Mouse (Mus musculus): ENCODE results near the gene Nbl1. TPM values are rescaled to one million over a fixed set of nuclear protein-coding genes. Genes with fewer than 3 reads are reported as not detected.

The Nbl1 gene
- polyA plus RNA-seq, 1 experiment = 0.03 TPM

- no peaks in the 10 kb centered on the region for H3K36me3 ChIP-seq (ENCODE audit: control insufficient read depth)
- peaks cover 2% of the 10 kb centered on the region; the same call in 1 of the 2 replicates for H3K27me3 ChIP-seq (ENCODE audit: control insufficient read depth)
- no peak for TF ChIP-seq GATA1 (IDR thresholded peaks at IDR 0.05; ENCODE audit: low read length)
- no peak for TF ChIP-seq TAL1 (IDR thresholded peaks at IDR 0.05; ENCODE audit: low read length)
- H3K4me1 ChIP-seq (ENCODE audit: control insufficient read depth) = no peaks in the 10 kb centered on the region
- no peak overlapping the region for H3K4me3 ChIP-seq (replicated peaks)
- peaks cover 5% of the 10 kb centered on the region for H3K9me3 ChIP-seq (ENCODE audit: control insufficient read depth, low read length)
Observed at GRCm38 (mm10) chr4:139042611-139043010, 50.2 kb downstream of the Nbl1 start.

GRCm38 (mm10) chr4:139040084-139040839 lies 52.5 kb downstream of the Nbl1 start:
- H3K9me3 ChIP-seq (ENCODE audit: control insufficient read depth, low read length) = peaks cover 12% of the 10 kb centered on the region
- peaks cover 2% of the 10 kb centered on the region; the same call in 1 of the 2 replicates for H3K27me3 ChIP-seq (ENCODE audit: control insufficient read depth)
- TF ChIP-seq GATA1 (IDR thresholded peaks at IDR 0.05; ENCODE audit: low read length) = no peak
- TF ChIP-seq TAL1 (IDR thresholded peaks at IDR 0.05; ENCODE audit: low read length) = no peak
- H3K4me1 ChIP-seq (ENCODE audit: control insufficient read depth) = no peaks in the 10 kb centered on the region
- no peaks in the 10 kb centered on the region for H3K36me3 ChIP-seq (ENCODE audit: control insufficient read depth)
- no peak overlapping the region for H3K4me3 ChIP-seq (replicated peaks)

DNA sequence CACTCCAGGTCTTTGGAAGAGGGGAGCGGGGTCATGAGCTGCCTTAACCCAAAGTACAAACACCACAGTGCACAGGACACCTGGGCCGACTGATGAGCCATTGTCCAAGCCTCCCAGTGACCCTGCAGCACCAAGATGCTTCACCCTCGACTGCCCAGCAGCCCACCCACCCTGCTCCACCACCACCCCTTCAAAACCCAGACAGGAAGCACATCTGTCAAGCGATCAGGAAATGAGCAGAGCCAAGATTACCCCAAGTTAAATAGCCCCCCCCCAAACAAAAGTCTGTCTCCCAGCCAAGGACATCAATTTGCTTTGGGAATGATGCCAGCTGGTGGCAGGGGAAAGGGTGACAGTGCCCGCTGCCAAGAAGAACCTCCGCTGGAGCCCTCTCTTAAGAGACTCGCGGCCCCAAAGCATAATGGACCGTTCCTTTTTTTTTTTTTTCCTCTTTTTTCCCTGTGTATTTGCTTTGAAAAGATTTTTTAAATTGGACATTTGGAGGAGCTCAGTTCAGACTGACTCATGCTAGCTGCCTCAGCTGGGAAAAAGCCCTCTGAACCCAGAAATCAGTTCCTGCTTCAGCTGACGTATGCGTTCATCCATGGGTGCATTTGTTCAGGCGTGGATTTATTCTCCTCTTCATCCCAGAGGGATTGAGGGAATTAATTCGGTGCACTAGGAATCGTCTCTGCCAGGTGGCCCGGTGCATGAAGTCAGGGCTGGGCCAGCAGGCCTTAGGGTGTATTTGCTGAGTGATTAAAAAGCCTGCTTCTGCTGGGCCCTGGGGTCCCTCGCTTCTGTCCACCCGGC lies 54.8 kb downstream of the Nbl1 start:
- TF ChIP-seq GATA1 (IDR thresholded peaks at IDR 0.05; ENCODE audit: low read length) (no peak), TAL1 (IDR thresholded peaks at IDR 0.05; ENCODE audit: low read length) (no peak)
- Histone ChIP-seq H3K27me3 (ENCODE audit: control insufficient read depth) (peaks cover 2% of the 10 kb centered on the region; the same call in 1 of the 2 replicates), H3K9me3 (ENCODE audit: control insufficient read depth, low read length) (peaks cover 7% of the 10 kb centered on the region), H3K4me1 (ENCODE audit: control insufficient read depth) (no peaks in the 10 kb centered on the region), H3K36me3 (ENCODE audit: control insufficient read depth) (no peaks in the 10 kb centered on the region), H3K4me3 (replicated peaks) (no peak overlapping the region)

GRCm38 (mm10) chr4:139035799-139036198 lies 57.0 kb downstream of the Nbl1 start:
- Histone ChIP-seq H3K9me3 (ENCODE audit: control insufficient read depth, low read length) (peaks cover 7% of the 10 kb centered on the region), H3K27me3 (ENCODE audit: control insufficient read depth) (peaks cover 2% of the 10 kb centered on the region; the same call in 1 of the 2 replicates)
- TF ChIP-seq TAL1 (IDR thresholded peaks at IDR 0.05; ENCODE audit: low read length) = no peak
- TF ChIP-seq GATA1 (IDR thresholded peaks at IDR 0.05; ENCODE audit: low read length) = no peak

DNA sequence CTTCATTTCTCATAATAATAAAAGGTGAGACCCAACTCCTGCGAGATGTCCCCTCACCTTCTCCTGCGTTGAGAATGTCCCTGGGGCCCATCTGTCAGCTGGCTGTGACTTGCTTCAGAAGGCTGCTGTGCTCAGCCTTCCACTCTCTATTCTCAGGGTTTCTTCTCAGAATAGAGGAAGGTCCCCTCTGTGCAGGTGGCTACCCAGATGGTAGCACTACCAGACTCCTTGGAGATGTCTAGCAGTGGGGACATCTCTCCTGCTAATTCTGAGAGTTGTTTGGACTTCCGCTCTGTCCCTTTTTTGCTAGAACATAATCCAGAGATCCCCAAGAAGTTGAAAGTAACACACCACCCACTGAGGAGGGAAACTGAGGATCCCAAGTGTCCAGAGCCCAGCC lies 57.9 kb downstream of the Nbl1 start:
- Histone ChIP-seq H3K27me3 (ENCODE audit: control insufficient read depth) (no peaks in the 10 kb centered on the region; the same call in 1 of the 2 replicates), H3K9me3 (ENCODE audit: control insufficient read depth, low read length) (peaks cover 7% of the 10 kb centered on the region), H3K4me3 (replicated peaks) (no peak overlapping the region), H3K4me1 (ENCODE audit: control insufficient read depth) (no peaks in the 10 kb centered on the region), H3K36me3 (ENCODE audit: control insufficient read depth) (no peaks in the 10 kb centered on the region)
- no peak for TF ChIP-seq GATA1 (IDR thresholded peaks at IDR 0.05; ENCODE audit: low read length)
- TF ChIP-seq TAL1 (IDR thresholded peaks at IDR 0.05; ENCODE audit: low read length) = no peak

More at GRCm38 (mm10) chr4:139035799-139036198, 57.0 kb downstream of the Nbl1 start:
- H3K4me3 ChIP-seq (replicated peaks) = no peak overlapping the region
- no peaks in the 10 kb centered on the region for H3K36me3 ChIP-seq (ENCODE audit: control insufficient read depth)
- H3K4me1 ChIP-seq (ENCODE audit: control insufficient read depth) = no peaks in the 10 kb centered on the region

DNA sequence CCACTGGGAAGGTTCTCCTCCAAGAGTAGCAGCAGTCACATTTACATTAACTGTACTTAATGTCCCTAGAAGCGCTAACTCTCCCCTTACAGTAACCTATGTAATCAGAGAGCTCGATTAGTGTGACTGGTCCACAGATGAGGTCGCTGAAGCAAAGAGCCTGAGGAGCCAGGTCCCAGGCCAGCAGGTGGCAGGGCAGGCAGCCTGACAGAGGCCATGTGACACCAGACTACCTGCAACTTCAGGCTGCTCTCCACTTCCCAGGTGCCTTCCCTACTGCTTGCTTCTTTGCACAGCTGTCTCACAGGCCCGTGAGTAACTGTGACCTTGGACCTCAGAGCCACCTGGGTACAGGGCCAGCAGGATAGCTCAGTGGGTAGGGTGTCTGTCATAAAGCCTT lies 58.3 kb downstream of the Nbl1 start:
- Histone ChIP-seq H3K4me3 (replicated peaks) (no peak overlapping the region), H3K4me1 (ENCODE audit: control insufficient read depth) (no peaks in the 10 kb centered on the region), H3K36me3 (ENCODE audit: control insufficient read depth) (no peaks in the 10 kb centered on the region), H3K9me3 (ENCODE audit: control insufficient read depth, low read length) (peaks cover 7% of the 10 kb centered on the region), H3K27me3 (ENCODE audit: control insufficient read depth) (no peaks in the 10 kb centered on the region)
- TF ChIP-seq TAL1 (IDR thresholded peaks at IDR 0.05; ENCODE audit: low read length) = no peak
- TF ChIP-seq GATA1 (IDR thresholded peaks at IDR 0.05; ENCODE audit: low read length) = no peak

DNA sequence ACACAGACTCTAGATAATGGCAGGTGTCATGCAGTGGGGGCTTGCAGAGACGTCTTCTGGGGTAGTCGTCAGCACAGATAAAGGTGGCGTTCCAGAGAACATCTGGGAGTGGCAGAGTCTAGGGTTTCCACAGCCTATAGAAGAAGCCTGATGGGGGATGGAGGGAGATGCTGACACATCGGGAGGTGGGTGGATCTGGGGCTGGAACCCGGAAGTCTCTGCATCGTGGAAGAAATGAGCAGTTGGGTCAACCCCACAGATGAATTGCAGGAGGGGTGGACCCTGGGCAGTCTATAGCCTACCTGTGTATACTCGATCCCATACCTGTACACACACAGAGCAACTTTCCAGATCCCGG lies 58.8 kb downstream of the Nbl1 start:
- no peaks in the 10 kb centered on the region for H3K27me3 ChIP-seq (ENCODE audit: control insufficient read depth)
- H3K4me3 ChIP-seq (replicated peaks) = no peak overlapping the region
- no peaks in the 10 kb centered on the region for H3K36me3 ChIP-seq (ENCODE audit: control insufficient read depth)
- no peaks in the 10 kb centered on the region for H3K4me1 ChIP-seq (ENCODE audit: control insufficient read depth)
- peaks cover 7% of the 10 kb centered on the region for H3K9me3 ChIP-seq (ENCODE audit: control insufficient read depth, low read length)
- TF ChIP-seq TAL1 (IDR thresholded peaks at IDR 0.05; ENCODE audit: low read length) (no peak), GATA1 (IDR thresholded peaks at IDR 0.05; ENCODE audit: low read length) (no peak)

DNA sequence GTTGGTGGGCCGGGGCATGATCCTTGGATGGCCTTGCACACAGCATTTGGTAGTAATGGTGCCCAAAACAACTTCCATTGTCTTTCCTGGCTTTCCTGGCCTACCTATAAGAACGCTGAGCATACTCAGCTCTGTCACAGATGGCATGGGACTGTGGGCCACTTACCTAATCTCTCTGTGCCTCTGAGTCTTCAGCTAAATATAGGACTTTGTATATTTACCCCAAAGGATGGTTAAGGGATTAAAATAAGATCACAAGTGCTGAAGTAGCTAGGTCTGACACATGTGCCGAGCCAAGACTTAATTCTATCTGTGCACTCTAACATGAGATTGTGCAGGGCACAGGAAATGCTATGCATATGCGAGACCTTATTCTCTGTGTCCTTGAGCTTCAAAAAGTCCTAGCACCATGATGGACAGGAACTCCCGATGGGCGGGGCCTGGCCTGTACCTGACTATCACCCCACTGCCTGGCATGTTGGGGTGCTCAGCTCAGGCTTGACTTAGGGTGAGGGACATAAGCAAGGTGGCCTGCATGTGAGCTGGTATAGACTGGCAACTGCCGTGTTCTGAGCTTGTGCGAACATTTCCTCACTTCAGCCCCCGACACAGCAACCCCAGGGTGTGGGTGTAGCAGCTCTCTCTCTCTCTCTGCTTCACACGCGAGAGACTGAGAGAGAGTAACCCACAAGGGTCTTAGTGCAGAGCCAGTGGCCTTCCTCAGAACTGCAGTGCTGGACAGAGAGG lies 59.4 kb downstream of the Nbl1 start:
- no peak for TF ChIP-seq GATA1 (IDR thresholded peaks at IDR 0.05; ENCODE audit: low read length)
- TF ChIP-seq TAL1 (IDR thresholded peaks at IDR 0.05; ENCODE audit: low read length) = no peak
- H3K4me1 ChIP-seq (ENCODE audit: control insufficient read depth) = no peaks in the 10 kb centered on the region
- H3K9me3 ChIP-seq (ENCODE audit: control insufficient read depth, low read length) = peaks cover 7% of the 10 kb centered on the region
- no peaks in the 10 kb centered on the region for H3K36me3 ChIP-seq (ENCODE audit: control insufficient read depth)
- H3K4me3 ChIP-seq (replicated peaks) = no peak overlapping the region
- no peaks in the 10 kb centered on the region for H3K27me3 ChIP-seq (ENCODE audit: control insufficient read depth)
